Mouse (Mus musculus) brain, embryonic 14.5 days (tissue): ENCODE results near the gene Atp8b4.

ENCODE experiments used
- CTCF ChIP-seq: fragments of 200-500 bp; IDR thresholded peaks from 2 replicates; pipeline ENCODE4 v1.5.1; 2012; ENCODE audit warnings: inconsistent platforms, mild to moderate bottlenecking, moderate library complexity, borderline replicate concordance; ENCODE audit not compliant: insufficient read depth, insufficient read length; ENCODE audit errors: extremely low read depth
- POLR2A ChIP-seq: fragments of 200-500 bp; IDR thresholded peaks from 2 replicates; pipeline ENCODE4 v1.6.1; 2012; ENCODE audit warnings: mild to moderate bottlenecking, inconsistent platforms, borderline replicate concordance; ENCODE audit not compliant: poor library complexity, insufficient read depth, insufficient read length, severe bottlenecking; ENCODE audit errors: extremely low read depth

DNA sequence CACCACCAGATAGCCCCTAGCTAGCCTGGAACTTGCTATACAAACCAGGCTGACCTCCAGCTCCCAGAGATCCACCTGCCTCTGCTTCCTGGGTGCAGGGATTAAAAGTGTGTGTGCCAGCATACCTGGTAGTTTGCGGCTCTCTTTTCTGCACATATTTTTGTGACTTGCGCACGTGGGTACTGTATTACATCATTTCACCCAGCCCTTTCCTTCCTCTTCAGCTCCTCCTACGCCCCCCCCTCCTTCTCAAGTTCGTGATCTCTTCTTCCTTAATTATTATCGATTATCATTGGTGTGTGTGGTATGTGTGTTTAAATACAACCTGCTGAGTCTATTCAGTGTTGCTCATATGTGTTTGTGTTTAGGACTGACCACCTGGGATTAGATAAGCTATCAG lies at the start of gene Atp8b4:
- TF ChIP-seq CTCF: no peak
- no peak for TF ChIP-seq POLR2A
